Mouse (Mus musculus): ENCODE data around the gene Mrpl4. TPM values are rescaled to one million over a fixed set of nuclear protein-coding genes. Genes with fewer than 3 reads are reported as not detected.

The Mrpl4 gene
- total RNA-seq, 2 experiments from 2014 or later: 63.8 to 64.6 TPM

DNA sequence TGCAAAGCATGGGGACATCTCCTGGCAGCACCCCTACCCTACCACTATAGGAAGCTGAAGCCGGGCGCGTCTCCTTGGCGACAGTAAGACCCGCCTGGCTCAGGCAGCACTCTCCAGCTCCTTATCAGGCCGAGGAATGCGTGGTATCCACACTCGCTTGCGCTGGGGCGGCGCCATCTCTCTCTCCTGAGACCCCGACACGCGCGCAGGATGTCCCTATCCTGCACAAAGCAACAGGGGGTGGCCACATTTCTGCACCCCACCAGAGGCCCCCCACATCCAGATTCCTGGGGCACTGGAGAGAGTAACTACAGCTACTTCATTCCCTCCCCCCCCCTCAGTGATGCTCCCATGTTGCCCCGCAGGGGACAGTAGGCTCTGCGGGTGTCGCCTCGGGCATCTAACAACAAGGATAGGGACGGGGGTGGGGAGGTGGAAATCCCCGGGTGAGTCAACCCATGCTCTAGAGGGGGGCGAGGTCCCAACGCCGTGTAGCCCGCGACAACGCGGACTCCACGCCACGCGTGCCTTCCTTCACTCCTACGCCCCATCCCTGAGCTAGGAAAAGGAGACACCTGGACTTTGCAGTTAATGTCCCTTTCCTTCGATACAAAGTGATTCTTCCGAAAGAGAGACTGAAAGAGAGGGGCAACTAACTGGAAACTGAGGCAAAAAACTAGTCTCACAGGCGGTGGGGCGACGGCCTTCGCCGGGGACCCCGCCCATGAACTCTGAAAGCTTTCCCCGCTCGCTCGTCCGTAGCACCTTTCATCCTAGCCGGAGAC, 26.9 kb upstream of the Mrpl4 start:
- Histone ChIP-seq H3K27ac (peak overlapping the region; percentile 60; the same call in 1 of the 2 replicates), H3K4me3 (peak overlapping the region; percentile 79)
- no peak for TF ChIP-seq CTCF (conservative IDR thresholded peaks at IDR 0.05)
- DNase-seq (ENCODE audit: low spot score in 2 of 2): no peak

GRCm38 (mm10) chr9:20976216-20976960, 26.1 kb upstream of the Mrpl4 start, which contains the start of gene S1pr2:
Gene S1pr2, minus strand, starts transcription at chr9:20976781.
- DNase-seq (ENCODE audit: low spot score in 2 of 2): peak in 1 of 2 experiments; percentile 34
- no peak for TF ChIP-seq CTCF (conservative IDR thresholded peaks at IDR 0.05)
- H3K27ac ChIP-seq: peak within 1 kb of the TSS; percentile 60; the same call in 1 of the 2 replicates
- H3K4me3 ChIP-seq: peak within 1 kb of the TSS; percentile 79

DNA sequence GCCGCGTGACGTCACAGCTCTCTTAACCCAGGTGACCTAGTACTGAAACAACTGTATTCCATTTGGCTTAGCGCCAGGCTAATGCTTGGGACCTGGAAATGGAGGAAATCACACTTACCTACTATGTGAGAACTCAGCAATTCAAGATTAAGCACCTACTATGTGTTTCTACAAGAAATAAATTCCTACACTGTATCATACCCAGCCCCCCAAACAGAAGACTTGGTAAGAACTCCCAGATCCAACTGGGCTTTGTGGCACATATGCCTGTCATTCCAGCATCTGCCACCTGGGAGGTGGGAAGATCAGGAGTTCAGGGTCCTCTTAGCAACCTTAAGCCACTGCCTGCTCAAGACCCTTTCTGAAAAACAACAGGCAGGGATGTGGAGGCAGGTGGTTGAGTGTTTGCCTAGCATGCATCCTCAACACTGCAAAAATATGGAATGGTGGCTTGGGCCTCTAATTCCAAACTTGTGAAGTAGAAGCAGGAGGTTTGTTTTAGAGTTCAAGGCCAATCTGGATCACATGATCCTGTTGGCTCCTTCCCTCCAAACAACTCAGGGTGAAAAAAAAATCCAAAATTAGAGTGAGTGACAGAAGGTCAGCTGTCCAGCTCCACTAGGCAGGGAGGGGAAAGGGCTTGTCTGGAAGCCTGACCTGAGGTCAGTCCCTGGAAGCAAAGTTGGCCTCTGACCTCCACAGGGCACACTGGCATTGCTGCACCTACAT, 25.4 kb upstream of the Mrpl4 start:
- Histone ChIP-seq H3K27ac (no peak overlapping the region), H3K4me3 (peak overlapping the region; percentile 79)
- no peak for DNase-seq (ENCODE audit: low spot score in 2 of 2)
- TF ChIP-seq CTCF (conservative IDR thresholded peaks at IDR 0.05): 0 out of 2 replicates have a peak, but pooled peaks have one; percentile 15

- no peak for TF ChIP-seq CTCF (conservative IDR thresholded peaks at IDR 0.05)
- H3K4me3 ChIP-seq: no peak overlapping the region
- H3K27ac ChIP-seq: no peak overlapping the region
- no peak for DNase-seq (ENCODE audit: low spot score in 2 of 2)
These were observed 24.0 kb upstream of the Mrpl4 start for GRCm38 (mm10) chr9:20978409-20979095.

GRCm38 (mm10) chr9:20979181-20979580, 23.4 kb upstream of the Mrpl4 start:
- TF ChIP-seq CTCF (conservative IDR thresholded peaks at IDR 0.05): no peak
- DNase-seq (ENCODE audit: low spot score in 2 of 2): no peak
- no peak overlapping the region for H3K4me3 ChIP-seq
- no peak overlapping the region for H3K27ac ChIP-seq

GRCm38 (mm10) chr9:20979769-20980168, 22.8 kb upstream of the Mrpl4 start:
- Histone ChIP-seq H3K4me3 (no peak overlapping the region), H3K27ac (no peak overlapping the region)
- no peak for TF ChIP-seq CTCF (conservative IDR thresholded peaks at IDR 0.05)
- DNase-seq (ENCODE audit: low spot score in 2 of 2): no peak

DNA sequence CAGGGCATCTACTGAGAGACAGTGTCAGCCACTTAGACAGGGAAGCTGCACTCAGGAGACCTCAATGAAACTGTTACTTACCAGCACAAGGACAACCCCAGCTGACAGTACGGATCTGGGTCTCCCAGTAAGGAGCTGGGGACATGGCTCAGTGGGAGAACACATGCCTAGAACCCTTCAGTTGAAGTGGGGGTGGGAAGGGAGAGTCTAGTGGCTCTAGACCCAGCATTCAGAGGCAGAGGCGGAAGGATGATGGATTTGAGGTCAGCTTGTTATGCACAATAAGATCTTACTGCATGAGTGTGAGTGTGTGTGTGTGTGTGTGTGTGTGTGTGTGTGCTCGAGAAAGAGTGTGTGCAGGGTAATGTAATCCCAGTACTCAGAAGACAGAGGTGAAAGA, 20.4 kb upstream of the Mrpl4 start:
- no peak for TF ChIP-seq CTCF (conservative IDR thresholded peaks at IDR 0.05)
- Histone ChIP-seq H3K27ac (no peak overlapping the region), H3K4me3 (no peak overlapping the region)
- DNase-seq (ENCODE audit: low spot score in 2 of 2): no peak

GRCm38 (mm10) chr9:20983169-20983568, 19.4 kb upstream of the Mrpl4 start:
- no peak for DNase-seq (ENCODE audit: low spot score in 2 of 2)
- no peak for TF ChIP-seq CTCF (conservative IDR thresholded peaks at IDR 0.05)
- Histone ChIP-seq H3K27ac (no peak overlapping the region), H3K4me3 (no peak overlapping the region)

DNA sequence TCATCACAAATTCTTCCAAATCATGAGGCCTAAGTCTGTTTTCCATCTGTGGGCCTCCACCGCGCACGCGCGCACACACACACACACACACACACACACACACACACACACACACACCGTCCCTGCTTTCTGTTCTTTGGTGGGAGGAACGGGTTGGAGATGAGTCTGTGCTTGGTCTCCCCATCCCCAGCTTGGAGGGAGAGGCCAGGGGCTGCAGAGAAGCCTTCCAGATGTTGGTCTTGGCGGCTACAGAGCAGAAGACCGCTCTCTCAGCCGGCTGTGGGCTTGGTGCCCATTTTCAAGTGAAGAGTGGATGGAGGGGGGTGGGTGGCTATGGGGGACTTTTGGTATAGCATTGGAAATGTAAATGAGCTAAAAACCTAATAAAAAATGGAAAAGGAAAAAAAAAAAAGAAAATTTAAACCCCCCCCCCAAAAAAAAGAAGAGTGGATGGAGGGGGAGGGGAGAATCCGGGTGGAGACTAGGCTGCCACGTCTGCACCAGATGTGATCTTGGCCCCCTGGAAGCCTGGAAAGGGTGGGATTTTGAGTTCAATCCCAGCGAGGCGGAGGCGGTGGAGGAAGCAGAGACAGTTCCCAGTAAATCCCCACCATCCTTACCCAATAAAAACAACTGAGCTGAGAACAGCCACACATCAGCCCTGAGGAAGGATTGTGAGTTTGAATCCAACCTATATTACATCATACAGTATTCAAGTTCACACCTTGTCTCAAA, 15.4 kb upstream of the Mrpl4 start:
- no peak for DNase-seq (ENCODE audit: low spot score in 2 of 2)
- Histone ChIP-seq H3K27ac (no peak overlapping the region), H3K4me3 (no peak overlapping the region)
- TF ChIP-seq CTCF (conservative IDR thresholded peaks at IDR 0.05): no peak

DNA sequence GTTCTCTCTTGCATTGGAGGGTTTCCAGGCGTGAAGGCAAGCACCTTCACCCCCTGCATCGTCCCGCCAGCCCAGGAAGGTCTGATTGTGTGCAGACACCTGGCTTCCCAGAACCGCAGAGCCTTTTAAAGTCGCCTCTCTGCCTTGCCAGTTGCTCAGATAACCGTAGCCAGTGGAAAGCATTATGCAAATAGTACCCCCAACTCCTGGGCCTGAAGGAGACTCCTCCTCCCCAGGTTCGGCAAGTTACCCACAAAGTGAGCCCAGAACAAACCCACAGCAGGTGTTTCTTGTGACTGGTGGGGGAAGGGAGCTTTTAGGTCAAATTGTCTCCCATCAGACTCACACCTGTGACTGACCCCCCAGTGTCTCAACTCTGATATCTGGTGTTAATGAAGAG, 14.6 kb upstream of the Mrpl4 start:
- Histone ChIP-seq H3K4me3 (no peak overlapping the region), H3K27ac (no peak overlapping the region)
- no peak for TF ChIP-seq CTCF (conservative IDR thresholded peaks at IDR 0.05)
- DNase-seq (ENCODE audit: low spot score in 2 of 2): no peak

GRCm38 (mm10) chr9:20990861-20991260, 11.7 kb upstream of the Mrpl4 start:
- no peak for DNase-seq (ENCODE audit: low spot score in 2 of 2)
- H3K4me3 ChIP-seq: no peak overlapping the region
- TF ChIP-seq CTCF (conservative IDR thresholded peaks at IDR 0.05): no peak

GRCm38 (mm10) chr9:20991587-20991986, 11.0 kb upstream of the Mrpl4 start:
- H3K27ac ChIP-seq: no peak overlapping the region
- no peak for DNase-seq (ENCODE audit: low spot score in 2 of 2)
- no peak for TF ChIP-seq CTCF (conservative IDR thresholded peaks at IDR 0.05)
- no peak overlapping the region for H3K4me3 ChIP-seq

More at GRCm38 (mm10) chr9:20990861-20991260, 11.7 kb upstream of the Mrpl4 start:
- H3K27ac ChIP-seq: no peak overlapping the region
